Mouse (Mus musculus) CH12.LX (cell line): ENCODE results near the gene Nfia.

Source experiments
- CTCF ChIP-seq, 2 experiments: IDR thresholded peaks in 1 of 2; conservative IDR thresholded peaks in 1 of 2; 2 replicates each; pipeline ENCODE4 v1.5.1; 2011 to 2012; ENCODE audit warnings: low read depth in 2 of 2, low read length in 2 of 2, improper control_type of control experiment in 1 of 2, inconsistent platforms in 1 of 2, mild to moderate bottlenecking in 1 of 2, moderate library complexity in 1 of 2
- EP300 ChIP-seq: IDR thresholded peaks from 2 replicates; pipeline ENCODE4 v1.6.1; 2011; ENCODE audit warnings: low read length, improper control_type of control experiment
- MAFK ChIP-seq: IDR thresholded peaks from 2 replicates; pipeline ENCODE4 v1.6.1; 2011; ENCODE audit warnings: low read length, improper control_type of control experiment; ENCODE audit not compliant: insufficient replicate concordance
- USF1 ChIP-seq: IDR thresholded peaks from 2 replicates; pipeline ENCODE4 v1.6.1; 2014; ENCODE audit warnings: low read depth, mild to moderate bottlenecking, inconsistent platforms, low read length, improper control_type of control experiment
- ZMIZ1 ChIP-seq: IDR thresholded peaks from 2 replicates; pipeline ENCODE4 v1.6.1; 2012; ENCODE audit warnings: low read depth, mild to moderate bottlenecking, inconsistent platforms, low read length, improper control_type of control experiment

- no peak for TF ChIP-seq USF1
- no peak for TF ChIP-seq ZMIZ1
- TF ChIP-seq MAFK: no peak
- TF ChIP-seq EP300: no peak
- no peak for TF ChIP-seq CTCF (conservative IDR thresholded peaks at IDR 0.05 in 1 of 2, IDR thresholded peaks at IDR 0.05 in 1 of 2; ENCODE audit: low read depth in 2 of 2, low read length in 2 of 2)
Measured at GRCm38 (mm10) chr4:97923248-97923647, 150.7 kb downstream of the Nfia start.
